Mouse (Mus musculus): ENCODE data around the gene Gyg.
"Not testable (repeated sequence)": the region's sequence is repeated elsewhere in the genome, so short reads cannot be mapped to it uniquely, and the experiment has no call there.

Gyg gene

DNA sequence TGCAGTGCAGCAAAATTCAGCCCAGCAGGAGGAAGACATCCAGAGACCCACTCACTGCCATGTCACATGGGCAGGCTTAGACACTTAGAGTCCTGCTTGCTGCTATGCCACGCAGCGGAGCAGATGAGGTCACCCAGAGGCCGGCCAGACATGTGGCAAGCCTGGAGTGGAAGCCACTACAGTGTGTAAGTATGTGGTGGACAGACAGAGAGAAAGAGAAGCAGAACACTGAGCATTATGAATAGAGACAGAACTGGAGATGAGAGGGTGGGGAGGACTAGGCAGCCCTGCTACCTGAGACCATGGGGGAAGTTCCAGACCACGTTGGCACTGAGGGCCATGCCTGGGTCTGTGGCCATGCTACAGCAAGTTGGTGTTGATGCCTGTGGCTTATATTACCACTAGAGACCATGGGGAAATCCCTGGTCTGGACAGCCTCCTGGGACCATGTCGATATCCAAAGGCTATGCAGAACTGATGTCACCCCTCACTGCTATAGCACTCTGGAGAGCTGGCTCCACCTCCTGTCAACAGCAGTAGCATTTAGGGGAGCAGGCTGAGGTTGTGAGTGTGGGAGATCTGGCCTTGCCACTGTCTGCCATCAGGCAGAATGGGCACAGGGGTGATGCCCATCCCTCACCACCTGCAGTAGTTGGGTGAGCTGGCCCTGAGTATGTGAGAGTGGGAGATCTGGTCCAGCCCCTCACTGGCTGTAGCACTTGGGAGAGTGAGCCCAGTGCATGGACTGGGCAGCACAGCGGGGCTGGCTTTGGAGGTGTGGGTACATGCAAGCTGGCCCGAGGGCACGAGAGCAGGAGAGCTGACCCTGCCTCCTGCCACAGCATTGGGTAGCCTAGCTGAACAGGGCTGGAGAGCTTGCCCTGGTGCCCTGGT is 24.4 kb downstream of the Gyg start:
- DNase-seq (ENCODE audit: low spot score), result no peak

DNA sequence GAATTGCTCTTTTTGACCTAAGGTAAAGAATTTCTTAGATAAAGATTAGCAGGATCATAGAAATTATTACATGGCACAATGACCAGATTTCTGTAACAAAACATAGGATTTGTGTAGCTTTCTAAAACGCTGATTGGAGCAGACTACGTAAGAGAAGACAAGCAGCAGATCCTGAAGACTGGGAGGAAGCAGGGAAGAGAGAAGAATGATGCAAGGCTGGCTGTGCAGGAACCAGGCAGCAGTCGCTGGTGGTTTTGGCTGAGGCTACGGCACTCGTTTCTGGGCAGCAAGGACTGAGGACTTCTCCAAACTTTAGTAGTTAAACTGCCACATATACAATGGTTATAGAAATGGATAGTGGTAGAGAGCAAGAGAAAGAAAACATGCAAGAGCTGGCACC is 25.6 kb downstream of the Gyg start:
- no peak for DNase-seq (ENCODE audit: low spot score)

- no peak for DNase-seq (ENCODE audit: low spot score)
Measured at GRCm38 (mm10) chr3:20127047-20127595, 28.0 kb downstream of the Gyg start.

DNA sequence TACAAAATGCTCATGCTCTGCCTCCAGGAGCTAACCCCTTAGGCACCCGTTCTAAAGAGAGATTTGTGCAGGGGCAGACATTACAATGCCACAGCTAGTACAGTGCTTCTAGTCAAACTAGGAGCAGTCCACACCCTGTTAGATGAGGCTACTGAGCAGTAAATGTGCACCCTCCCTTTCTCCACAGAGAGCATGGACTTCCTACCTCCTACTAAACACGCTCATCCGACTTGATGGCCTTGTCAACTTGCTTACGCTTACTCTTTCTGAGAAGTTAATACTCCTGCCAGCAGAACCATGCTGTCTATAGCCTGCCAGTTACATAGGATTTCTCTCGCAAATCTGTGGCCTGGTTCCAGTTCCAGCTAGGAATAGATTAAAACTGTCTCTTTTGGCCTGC is 29.5 kb downstream of the Gyg start:
- DNase-seq (ENCODE audit: low spot score), result no peak

DNA sequence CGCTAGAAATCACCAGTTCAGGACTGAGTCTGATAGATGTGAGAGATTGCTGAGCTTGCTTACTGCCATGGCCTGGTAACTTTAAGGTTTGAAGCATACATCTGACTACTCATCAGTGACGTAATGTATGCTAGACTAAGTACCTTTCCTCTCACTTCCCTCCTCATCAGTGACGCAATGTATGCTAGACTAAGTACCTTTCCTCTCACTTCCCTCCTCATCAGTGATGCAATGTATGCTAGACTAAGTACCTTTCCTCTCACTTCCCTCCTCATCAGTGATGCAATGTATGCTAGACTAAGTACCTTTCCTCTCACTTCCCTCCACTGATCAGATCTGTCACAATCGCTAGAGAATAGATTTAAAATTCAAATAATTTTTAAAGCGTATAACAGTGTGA is 33.5 kb downstream of the Gyg start:
- DNase-seq (ENCODE audit: low spot score), result not testable (repeated sequence)

DNA sequence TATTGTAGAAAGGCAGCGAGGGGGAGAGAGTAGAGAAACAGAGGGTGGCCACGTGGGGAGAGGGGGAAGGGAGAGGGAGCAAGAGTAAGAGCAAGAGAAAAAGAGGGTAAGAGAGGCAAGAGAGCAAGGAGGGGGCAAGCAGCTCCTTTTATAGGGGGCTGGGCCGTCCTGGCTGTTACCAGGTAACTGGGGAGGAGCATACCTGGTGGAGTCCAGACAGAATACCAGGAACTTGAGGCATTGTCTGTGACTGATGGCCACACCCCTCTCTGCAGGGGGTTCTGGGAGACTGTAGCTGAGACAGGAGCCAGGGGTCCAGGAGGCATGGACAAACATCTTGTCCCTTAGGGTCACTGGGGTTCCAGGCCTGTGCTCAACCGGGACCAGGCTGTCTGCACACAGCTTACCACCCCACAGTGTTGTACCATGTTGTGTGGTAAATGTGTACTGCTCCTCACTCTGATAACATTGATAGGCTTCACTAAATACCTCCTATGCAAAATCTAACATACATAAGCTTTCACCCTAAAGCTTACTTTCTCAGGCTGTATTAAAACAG is 35.4 kb downstream of the Gyg start:
- no peak for DNase-seq (ENCODE audit: low spot score)

DNA sequence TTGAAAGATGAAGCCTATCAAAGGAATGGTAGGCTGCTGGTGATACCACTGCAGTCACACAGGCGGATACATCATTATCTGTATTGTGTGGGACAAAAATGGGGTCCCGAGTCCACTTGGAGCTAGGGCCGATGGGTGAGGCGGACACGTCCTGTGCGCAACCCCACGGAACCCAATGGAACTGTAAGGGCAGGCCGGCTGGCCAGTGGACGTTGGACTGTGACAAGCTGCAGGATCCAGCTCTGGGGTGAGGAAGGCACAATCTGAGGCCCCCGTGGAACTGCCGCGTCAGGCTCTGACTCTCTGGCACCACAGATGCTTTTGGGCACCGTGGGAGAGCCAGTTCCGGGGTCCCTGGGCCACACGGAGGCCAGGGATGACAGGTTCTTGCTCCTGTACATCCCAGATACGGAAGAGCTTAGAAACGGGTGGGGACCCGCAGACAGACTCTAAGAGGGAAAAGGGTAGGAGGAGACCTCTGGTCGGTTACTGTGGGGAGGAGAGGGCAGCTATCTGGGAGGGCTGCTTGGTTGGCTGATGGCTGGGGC is 36.0 kb downstream of the Gyg start:
- no peak for DNase-seq (ENCODE audit: low spot score)

DNA sequence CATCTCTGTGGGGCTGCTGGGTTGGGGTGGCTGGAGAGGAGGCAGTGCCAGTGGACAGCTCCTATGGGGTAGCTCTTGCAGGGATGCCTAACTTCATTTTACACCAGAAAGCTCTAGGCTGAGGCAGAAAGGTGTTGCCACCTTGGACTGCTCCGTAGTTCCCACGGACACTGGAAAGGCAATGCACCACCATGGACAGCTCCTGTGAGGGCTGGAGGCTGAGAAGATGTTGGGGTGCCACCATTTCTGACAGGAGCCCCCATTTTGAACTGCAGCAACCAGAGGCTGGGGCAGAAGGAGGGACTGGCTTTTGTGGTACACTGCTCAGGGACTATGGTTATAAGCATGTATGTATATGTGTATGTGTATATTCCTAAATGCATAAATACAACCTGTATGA is 43.2 kb downstream of the Gyg start:
- no peak for DNase-seq (ENCODE audit: low spot score)

DNA sequence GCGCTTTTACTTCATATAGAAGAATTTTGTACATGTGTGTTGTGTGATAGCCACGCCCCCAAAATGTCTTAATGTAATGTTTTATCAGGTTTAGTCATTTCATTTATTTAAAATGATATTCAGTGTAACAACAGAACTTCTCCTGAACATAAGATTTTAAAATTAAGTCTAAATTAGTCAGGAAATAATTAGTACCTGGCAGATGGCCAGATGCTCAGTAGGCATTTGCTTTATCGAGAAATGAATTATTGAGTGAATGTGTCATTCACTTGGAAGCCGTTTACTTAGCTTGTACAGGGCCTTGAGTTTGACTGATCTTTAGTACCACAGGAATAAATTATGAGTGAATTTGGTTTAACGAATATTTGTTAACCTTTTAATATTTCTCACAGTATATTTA is 46.2 kb downstream of the Gyg start:
- no peak for DNase-seq (ENCODE audit: low spot score)

DNA sequence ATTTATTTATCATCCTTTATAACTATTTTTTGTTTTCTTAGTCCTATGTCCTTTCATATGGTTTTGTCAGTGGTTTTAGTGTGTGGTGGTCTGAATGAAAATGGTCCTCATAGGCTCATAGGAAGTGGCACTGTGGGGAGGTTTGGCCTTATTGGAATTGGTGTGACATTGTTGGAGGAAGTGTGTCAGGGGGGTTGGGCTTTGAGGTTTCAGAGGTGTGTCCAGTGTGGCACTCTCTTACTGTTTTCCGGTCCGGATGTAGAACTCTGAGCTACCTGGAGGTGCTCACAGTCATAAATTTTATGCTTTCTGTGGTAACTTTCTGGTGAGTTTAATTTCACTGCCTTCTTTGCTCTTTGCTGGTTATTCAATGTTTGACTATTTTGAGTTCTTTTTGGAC is 50.3 kb downstream of the Gyg start:
- no peak for DNase-seq (ENCODE audit: low spot score)

DNA sequence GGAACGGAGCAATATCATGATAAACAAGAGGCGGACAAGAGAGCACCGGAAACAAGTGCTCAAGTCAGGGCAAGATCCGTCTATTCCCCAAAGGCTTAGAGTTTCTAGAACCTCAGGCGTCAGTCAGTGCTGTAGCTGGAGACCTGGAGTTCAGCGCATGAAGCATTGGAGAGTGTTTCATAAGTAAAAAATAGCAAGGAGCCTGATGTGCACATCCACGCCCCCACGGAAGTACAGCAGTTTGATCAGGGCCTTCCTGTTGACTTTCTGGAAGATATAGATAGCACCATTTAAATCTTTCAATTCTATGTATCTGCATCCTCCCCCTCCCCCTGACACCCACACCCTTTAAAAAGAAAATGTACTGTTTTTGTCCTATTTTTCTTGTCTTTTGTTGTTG is 50.8 kb downstream of the Gyg start:
- no peak for DNase-seq (ENCODE audit: low spot score)

- DNase-seq (ENCODE audit: low spot score), result no peak
Measured at GRCm38 (mm10) chr3:20103830-20104229, 51.3 kb downstream of the Gyg start.

- DNase-seq (ENCODE audit: low spot score), result no peak
Measured at GRCm38 (mm10) chr3:20082161-20082560, 73.0 kb downstream of the Gyg start.

DNA sequence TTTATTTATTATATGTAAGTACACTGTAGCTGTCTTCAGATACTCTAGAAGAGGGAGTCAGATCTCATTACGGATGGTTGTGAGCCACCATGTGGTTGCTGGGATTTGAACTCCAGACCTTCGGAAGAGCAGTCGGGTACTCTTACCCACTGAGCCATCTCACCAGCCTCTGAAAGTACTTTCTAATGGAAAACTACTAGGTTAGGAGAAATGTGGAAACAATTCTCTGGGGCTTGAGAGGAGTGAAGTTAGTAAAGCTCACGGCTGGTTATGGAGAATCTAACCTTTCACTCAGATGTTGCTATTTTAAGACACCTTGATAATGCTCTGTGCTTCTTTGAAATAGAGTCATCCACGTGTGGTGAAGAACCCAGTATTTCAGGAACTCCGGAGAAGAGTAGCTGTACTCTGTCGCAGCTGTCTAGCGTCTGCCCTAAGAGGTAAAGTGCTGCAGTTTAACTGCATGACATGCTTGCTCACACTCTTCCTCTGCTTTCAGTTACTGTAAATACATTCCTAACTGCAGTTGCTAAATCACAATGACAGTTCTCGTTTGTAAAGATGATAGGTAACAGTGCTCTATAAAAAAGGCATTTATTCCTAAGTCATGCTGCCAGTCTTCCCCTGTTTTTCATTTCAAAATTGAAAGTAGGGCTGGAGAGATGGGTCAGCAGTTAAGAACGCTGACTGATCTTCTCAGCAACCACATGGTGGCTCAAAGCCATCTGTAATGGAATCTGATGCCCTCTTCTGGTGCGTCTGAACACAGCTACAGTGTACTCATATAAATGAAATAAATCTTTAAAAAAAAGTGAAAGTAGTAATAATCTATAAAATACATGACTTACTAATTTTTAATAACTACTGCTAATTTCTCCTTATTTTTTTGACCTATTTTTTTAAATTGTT is 78.7 kb downstream of the Gyg start:
- no peak for DNase-seq (ENCODE audit: low spot score)
